Mouse (Mus musculus) lung, adult 2 months (tissue): ENCODE measurements around the gene Unc5b.

Experiments used
- CTCF ChIP-seq: fragments of 200-500 bp; IDR thresholded peaks from 2 replicates; pipeline ENCODE4 v1.5.1; 2011; ENCODE audit warnings: mild to moderate bottlenecking, low read length, control low read depth; ENCODE audit not compliant: insufficient read depth
- POLR2A ChIP-seq: fragments of 200-500 bp; IDR thresholded peaks from 2 replicates; pipeline ENCODE4 v1.6.1; 2011; ENCODE audit warnings: low read depth, mild to moderate bottlenecking, control low read depth, low read length, borderline replicate concordance; ENCODE audit errors: extremely low read depth

- TF ChIP-seq CTCF = no peak
- TF ChIP-seq POLR2A = no peak
Observed at GRCm38 (mm10) chr10:60742942-60743341, 88.4 kb downstream of the Unc5b start.
